Mouse (Mus musculus): ENCODE data around the gene Tet2. TPM values are rescaled to one million over a fixed set of nuclear protein-coding genes. Genes with fewer than 3 reads are reported as not detected.

The Tet2 gene
- polyA plus RNA-seq, 2 experiments: 2.4 to 2.5 TPM

DNA sequence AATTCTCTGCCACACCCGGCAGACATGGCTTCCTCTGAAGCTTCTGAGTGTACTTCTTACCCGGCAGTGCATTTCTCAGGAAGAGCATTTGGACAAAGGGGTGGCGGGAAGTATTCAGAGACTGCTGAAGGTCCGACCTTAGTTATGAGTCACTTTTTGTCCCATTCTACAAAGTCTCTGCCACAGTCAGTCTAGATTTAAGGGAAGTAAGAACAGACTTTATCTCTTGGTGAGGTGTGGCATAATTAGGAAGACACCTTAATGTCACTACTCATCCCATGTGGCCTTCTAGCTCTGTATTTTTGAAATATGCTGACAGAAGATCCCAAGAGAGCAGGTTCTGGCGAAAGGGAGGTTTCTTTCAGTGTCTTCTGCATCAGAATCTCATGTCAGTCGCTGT is 30.0 kb upstream of the Tet2 start:
- no peak overlapping the region for H3K27ac ChIP-seq
- no peak overlapping the region for H3K4me2 ChIP-seq (ENCODE audit: low read depth)
- H3K9me3 ChIP-seq (ENCODE audit: control insufficient read depth, low read length): no peaks in the 10 kb centered on the region
- TF ChIP-seq CTCF (IDR thresholded peaks at IDR 0.05; ENCODE audit: low read depth): no peak
- no peak for TF ChIP-seq EP300 (IDR thresholded peaks at IDR 0.05; ENCODE audit: low read depth)
- ATAC-seq (ENCODE audit: insufficient read depth): no peak
- WGBS (ENCODE audit: insufficient replicate concordance): 46% methylated on average over 6 of the region's 6 CpGs
- no peak overlapping the region for H3K4me3 ChIP-seq (ENCODE audit: insufficient read depth in 1 of 2, low read depth in 2 of 2, low read length in 2 of 2)
- no peaks in the 10 kb centered on the region for H3K36me3 ChIP-seq (replicated peaks; ENCODE audit: control insufficient read depth, insufficient read depth, low read depth)
- H3K4me1 ChIP-seq (replicated peaks; ENCODE audit: control insufficient read depth in 2 of 2, insufficient read depth in 2 of 2, low read length in 1 of 2): no peaks in the 10 kb centered on the region
- H3K27me3 ChIP-seq (ENCODE audit: control insufficient read depth, insufficient read depth, low read length): no peaks in the 10 kb centered on the region
- no peak for DNase-seq (ENCODE audit: low read depth in 3 of 3, low spot score in 3 of 3)
- H3K9ac ChIP-seq (replicated peaks): no peak overlapping the region

- no peaks in the 10 kb centered on the region for H3K36me3 ChIP-seq (replicated peaks; ENCODE audit: control insufficient read depth, insufficient read depth, low read depth)
- DNase-seq (ENCODE audit: low read depth in 3 of 3, low spot score in 3 of 3): no peak
- H3K9ac ChIP-seq (replicated peaks): no peak overlapping the region
- no peak overlapping the region for H3K4me3 ChIP-seq (ENCODE audit: insufficient read depth in 1 of 2, low read depth in 2 of 2, low read length in 2 of 2)
- no peak overlapping the region for H3K27ac ChIP-seq
- H3K27me3 ChIP-seq (ENCODE audit: control insufficient read depth, insufficient read depth, low read length): no peaks in the 10 kb centered on the region
- WGBS (ENCODE audit: insufficient replicate concordance): 55% methylated on average over 5 of the region's 5 CpGs
- no peak overlapping the region for H3K4me2 ChIP-seq (ENCODE audit: low read depth)
- no peaks in the 10 kb centered on the region for H3K9me3 ChIP-seq (ENCODE audit: control insufficient read depth, low read length)
- H3K4me1 ChIP-seq (replicated peaks; ENCODE audit: control insufficient read depth in 2 of 2, insufficient read depth in 2 of 2, low read length in 1 of 2): no peaks in the 10 kb centered on the region
- TF ChIP-seq CTCF (IDR thresholded peaks at IDR 0.05; ENCODE audit: low read depth) (no peak), EP300 (IDR thresholded peaks at IDR 0.05; ENCODE audit: low read depth) (no peak)
- no peak for ATAC-seq (ENCODE audit: insufficient read depth)
Observed at GRCm38 (mm10) chr3:133571961-133572360, 27.0 kb upstream of the Tet2 start.

DNA sequence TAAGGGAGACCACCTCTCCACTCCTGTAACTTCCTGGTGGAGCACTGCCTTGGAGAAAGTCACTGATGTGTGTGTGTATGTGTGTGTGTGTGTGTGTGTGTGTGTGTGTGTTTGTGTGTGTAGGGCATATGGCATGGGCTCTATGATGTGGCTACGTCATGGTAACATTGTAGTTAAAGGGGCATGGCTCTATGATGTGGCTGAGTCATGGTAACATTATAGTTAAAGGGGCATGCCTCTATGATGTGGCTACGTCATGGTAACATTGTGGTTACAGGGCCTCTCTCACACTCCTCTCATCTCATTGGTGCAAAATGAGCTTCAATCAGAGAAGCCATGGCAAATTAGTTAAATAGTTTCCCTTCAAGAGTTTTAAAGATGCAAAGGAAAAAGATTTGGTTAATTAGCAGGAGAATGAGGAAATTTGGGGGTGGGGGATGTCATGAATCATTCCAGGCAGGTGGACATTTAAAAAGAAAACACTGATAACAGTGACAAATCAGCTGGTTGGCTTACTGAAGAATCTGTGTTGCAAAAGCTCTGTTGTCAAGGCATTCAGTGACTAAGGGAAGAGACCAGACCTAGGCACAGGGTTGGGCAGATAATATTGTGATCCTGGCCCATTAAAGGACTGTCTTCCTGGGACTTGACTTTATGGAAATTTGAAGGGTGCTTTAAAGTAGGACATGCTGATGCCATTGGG is 18.7 kb upstream of the Tet2 start:
- WGBS (ENCODE audit: insufficient replicate concordance): 51% methylated on average over 2 of the region's 2 CpGs
- no peaks in the 10 kb centered on the region for H3K9me3 ChIP-seq (ENCODE audit: control insufficient read depth, low read length)
- H3K4me1 ChIP-seq (replicated peaks; ENCODE audit: control insufficient read depth in 2 of 2, insufficient read depth in 2 of 2, low read length in 1 of 2): no peaks in the 10 kb centered on the region
- no peaks in the 10 kb centered on the region for H3K27me3 ChIP-seq (ENCODE audit: control insufficient read depth, insufficient read depth, low read length)
- no peaks in the 10 kb centered on the region for H3K36me3 ChIP-seq (replicated peaks; ENCODE audit: control insufficient read depth, insufficient read depth, low read depth)
- no peak overlapping the region for H3K27ac ChIP-seq
- TF ChIP-seq CTCF (IDR thresholded peaks at IDR 0.05; ENCODE audit: low read depth): no peak
- TF ChIP-seq EP300 (IDR thresholded peaks at IDR 0.05; ENCODE audit: low read depth): no peak
- no peak overlapping the region for H3K9ac ChIP-seq (replicated peaks)
- ATAC-seq (ENCODE audit: insufficient read depth) (no peak), DNase-seq (ENCODE audit: low read depth in 3 of 3, low spot score in 3 of 3) (no peak)
- no peak overlapping the region for H3K4me3 ChIP-seq (ENCODE audit: insufficient read depth in 1 of 2, low read depth in 2 of 2, low read length in 2 of 2)
- no peak overlapping the region for H3K4me2 ChIP-seq (ENCODE audit: low read depth)

- Histone ChIP-seq H3K4me1 (replicated peaks; ENCODE audit: control insufficient read depth in 2 of 2, insufficient read depth in 2 of 2, low read length in 1 of 2) (no peaks in the 10 kb centered on the region), H3K9ac (replicated peaks) (no peak overlapping the region), H3K4me2 (ENCODE audit: low read depth) (no peak overlapping the region), H3K27ac (no peak overlapping the region), H3K4me3 (ENCODE audit: insufficient read depth in 1 of 2, low read depth in 2 of 2, low read length in 2 of 2) (no peak overlapping the region), H3K9me3 (ENCODE audit: control insufficient read depth, low read length) (no peaks in the 10 kb centered on the region), H3K36me3 (replicated peaks; ENCODE audit: control insufficient read depth, insufficient read depth, low read depth) (no peaks in the 10 kb centered on the region), H3K27me3 (ENCODE audit: control insufficient read depth, insufficient read depth, low read length) (no peaks in the 10 kb centered on the region)
- no peak for ATAC-seq (ENCODE audit: insufficient read depth)
- TF ChIP-seq EP300 (IDR thresholded peaks at IDR 0.05; ENCODE audit: low read depth) (no peak), CTCF (IDR thresholded peaks at IDR 0.05; ENCODE audit: low read depth) (no peak)
- no peak for DNase-seq (ENCODE audit: low read depth in 3 of 3, low spot score in 3 of 3)
- 71% methylated on average over 6 of the region's 6 CpGs for WGBS (ENCODE audit: insufficient replicate concordance)
Observed at GRCm38 (mm10) chr3:133559413-133560114, 14.6 kb upstream of the Tet2 start.

DNA sequence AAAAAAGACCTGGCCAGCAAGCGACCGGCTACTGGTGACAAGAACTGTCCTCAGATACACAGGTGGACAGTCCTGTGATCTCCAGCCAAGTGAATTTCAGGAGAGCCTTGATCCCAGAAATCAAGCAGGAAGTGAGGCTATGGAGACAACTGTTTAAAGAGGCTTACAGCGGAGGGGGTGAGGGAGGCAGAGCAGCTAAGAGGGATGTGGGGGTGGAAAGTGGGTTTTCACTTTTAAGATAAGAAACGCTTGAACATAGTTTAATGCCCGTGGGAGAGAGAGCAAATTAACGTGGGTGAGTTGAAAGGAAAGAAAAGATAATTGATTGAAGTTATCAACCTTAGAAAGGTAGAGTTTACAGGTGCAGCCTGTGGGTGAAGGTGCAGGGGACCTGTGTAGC is 12.7 kb upstream of the Tet2 start:
- ATAC-seq (ENCODE audit: insufficient read depth): no peak
- H3K4me3 ChIP-seq (ENCODE audit: insufficient read depth in 1 of 2, low read depth in 2 of 2, low read length in 2 of 2): no peak overlapping the region
- no peaks in the 10 kb centered on the region for H3K4me1 ChIP-seq (replicated peaks; ENCODE audit: control insufficient read depth in 2 of 2, insufficient read depth in 2 of 2, low read length in 1 of 2)
- H3K9me3 ChIP-seq (ENCODE audit: control insufficient read depth, low read length): no peaks in the 10 kb centered on the region
- no peak overlapping the region for H3K9ac ChIP-seq (replicated peaks)
- no peak overlapping the region for H3K27ac ChIP-seq
- TF ChIP-seq CTCF (IDR thresholded peaks at IDR 0.05; ENCODE audit: low read depth) (no peak), EP300 (IDR thresholded peaks at IDR 0.05; ENCODE audit: low read depth) (no peak)
- no peaks in the 10 kb centered on the region for H3K36me3 ChIP-seq (replicated peaks; ENCODE audit: control insufficient read depth, insufficient read depth, low read depth)
- 31% methylated on average over 6 of the region's 6 CpGs for WGBS (ENCODE audit: insufficient replicate concordance)
- DNase-seq (ENCODE audit: low read depth in 3 of 3, low spot score in 3 of 3): no peak
- no peak overlapping the region for H3K4me2 ChIP-seq (ENCODE audit: low read depth)
- no peaks in the 10 kb centered on the region for H3K27me3 ChIP-seq (ENCODE audit: control insufficient read depth, insufficient read depth, low read length)

Data from liver, embryonic 14.5 days (tissue).